Mouse (Mus musculus): ENCODE data around the gene Smcr8. TPM values are rescaled to one million over a fixed set of nuclear protein-coding genes. Genes with fewer than 3 reads are reported as not detected.

Gene Smcr8
- polyA plus RNA-seq, 1 experiment from 2014 or later = 19.9 TPM

GRCm38 (mm10) chr11:60777801-60778370 lies 562 bp downstream of the Smcr8 start:
- POLR2A ChIA-PET = interaction anchor here (0.7 to 1.3 kb wide), 3 partner anchors 19 to 71 kb away, joined by 3 read pairs; partner anchors contain the start of gene Shmt1

GRCm38 (mm10) chr11:60779673-60780189 lies 2.4 kb downstream of the Smcr8 start:
- ATAC-seq (no peak), DNase-seq (ENCODE audit: low read depth, low spot score) (no peak)
- CTCF ChIA-PET = no interaction called here
- POLR2A ChIA-PET = interaction anchor here (0.6 to 1.1 kb wide), 2 partner anchors 52 to 196 kb away, joined by 3 read pairs; partner anchors contain the start of gene Flii
- no peak for TF ChIP-seq CTCF (IDR thresholded peaks at IDR 0.05)
- in situ Hi-C loops (cut with MboI; ENCODE audit: low pct_unique_long_range_greater_than_20kb) = loop anchor here (5.0 kb wide), 1 partner anchor 82 kb away; the partner anchor contains the start of gene Llgl1
- no peaks in the 10 kb centered on the region for H3K27me3 ChIP-seq

More at GRCm38 (mm10) chr11:60777801-60778370, 562 bp downstream of the Smcr8 start:
- H3K27me3 ChIP-seq = no peaks in the 10 kb centered on the region
- no peak for DNase-seq (ENCODE audit: low read depth, low spot score)
- TF ChIP-seq CTCF (IDR thresholded peaks at IDR 0.05) = no peak
- CTCF ChIA-PET = no interaction called here
- in situ Hi-C loops (cut with MboI; ENCODE audit: low pct_unique_long_range_greater_than_20kb) = loop anchor here (5.0 kb wide), 1 partner anchor 81 kb away; the partner anchor contains the start of gene Llgl1
- ATAC-seq = no peak

GRCm38 (mm10) chr11:60784179-60784922 lies 7.0 kb downstream of the Smcr8 start:
- in situ Hi-C loops (cut with MboI; ENCODE audit: low pct_unique_long_range_greater_than_20kb) = no loop called here
- no peak for TF ChIP-seq CTCF (IDR thresholded peaks at IDR 0.05)
- ATAC-seq (no peak), DNase-seq (ENCODE audit: low read depth, low spot score) (no peak)
- ChIA-PET CTCF (no interaction called here), POLR2A (no interaction called here)
- no peaks in the 10 kb centered on the region for H3K27me3 ChIP-seq

- ChIA-PET CTCF (no interaction called here), POLR2A (interaction anchor here (1.2 to 1.4 kb wide), 2 partner anchors 12 to 13 kb away, joined by 3 read pairs; no protein-coding TSS in a partner anchor)
- no peak for TF ChIP-seq CTCF (IDR thresholded peaks at IDR 0.05)
- H3K27me3 ChIP-seq = no peaks in the 10 kb centered on the region
- DNase-seq (ENCODE audit: low read depth, low spot score) (no peak), ATAC-seq (no peak)
- in situ Hi-C loops (cut with MboI; ENCODE audit: low pct_unique_long_range_greater_than_20kb) = no loop called here
Measured at GRCm38 (mm10) chr11:60787595-60787994, 10.3 kb downstream of the Smcr8 start.

GRCm38 (mm10) chr11:60790472-60790871 lies 13.1 kb downstream of the Smcr8 start:
- DNase-seq (ENCODE audit: low read depth, low spot score) (no peak), ATAC-seq (no peak)
- in situ Hi-C loops (cut with MboI; ENCODE audit: low pct_unique_long_range_greater_than_20kb) = no loop called here
- no peak for TF ChIP-seq CTCF (IDR thresholded peaks at IDR 0.05)
- ChIA-PET POLR2A (interaction anchor here (0.6 kb wide), 1 partner anchor 402 kb away, joined by 4 read pairs; no protein-coding TSS in a partner anchor), CTCF (interaction anchor here (1.6 kb wide), 1 partner anchor 13 kb away, joined by 3 read pairs; no protein-coding TSS in a partner anchor)
- H3K27me3 ChIP-seq = no peaks in the 10 kb centered on the region

- ATAC-seq = no peak
- ChIA-PET POLR2A (interaction anchor here (1.3 kb wide), 1 partner anchor 10 kb away, joined by 3 read pairs; no protein-coding TSS in a partner anchor), CTCF (interaction anchor here (1.7 kb wide), 1 partner anchor 34 kb away, joined by 3 read pairs; the partner anchor contains the start of gene Dhrs7b)
- no peak for DNase-seq (ENCODE audit: low read depth, low spot score)
- no peak for TF ChIP-seq CTCF (IDR thresholded peaks at IDR 0.05)
- in situ Hi-C loops (cut with MboI; ENCODE audit: low pct_unique_long_range_greater_than_20kb) = no loop called here
- no peaks in the 10 kb centered on the region for H3K27me3 ChIP-seq
Measured at GRCm38 (mm10) chr11:60796342-60796741, 19.0 kb downstream of the Smcr8 start.

GRCm38 (mm10) chr11:60799977-60800376 lies 22.7 kb downstream of the Smcr8 start:
- POLR2A ChIA-PET = no interaction called here
- in situ Hi-C loops (cut with MboI; ENCODE audit: low pct_unique_long_range_greater_than_20kb) = no loop called here

GRCm38 (mm10) chr11:60800892-60801291 lies 23.6 kb downstream of the Smcr8 start:
- H3K27me3 ChIP-seq = no peaks in the 10 kb centered on the region
- TF ChIP-seq CTCF (IDR thresholded peaks at IDR 0.05) = no peak
- POLR2A ChIA-PET = no interaction called here
- DNase-seq (ENCODE audit: low read depth, low spot score) = no peak
- in situ Hi-C loops (cut with MboI; ENCODE audit: low pct_unique_long_range_greater_than_20kb) = no loop called here
- ATAC-seq = no peak
- CTCF ChIA-PET = interaction anchor here (1.0 kb wide), 1 partner anchor 10 kb away, joined by 3 read pairs; no protein-coding TSS in a partner anchor

More at GRCm38 (mm10) chr11:60799977-60800376, 22.7 kb downstream of the Smcr8 start:
- DNase-seq (ENCODE audit: low read depth, low spot score) (no peak), ATAC-seq (no peak)
- CTCF ChIA-PET = interaction anchor here (1.0 kb wide), 1 partner anchor 13 kb away, joined by 3 read pairs; no protein-coding TSS in a partner anchor
- peak; percentile 54 for TF ChIP-seq CTCF (IDR thresholded peaks at IDR 0.05)
- no peaks in the 10 kb centered on the region for H3K27me3 ChIP-seq

GRCm38 (mm10) chr11:60808286-60809070 lies 31.2 kb downstream of the Smcr8 start:
- ATAC-seq (no peak), DNase-seq (ENCODE audit: low read depth, low spot score) (no peak)
- POLR2A ChIA-PET = interaction anchor here (0.6 to 1.2 kb wide), 2 partner anchors 10 to 15 kb away, joined by 4 read pairs; no protein-coding TSS in a partner anchor
- no peak for TF ChIP-seq CTCF (IDR thresholded peaks at IDR 0.05)
- CTCF ChIA-PET = interaction anchor here (1.5 kb wide), 1 partner anchor 19 kb away, joined by 8 read pairs; no protein-coding TSS in a partner anchor
- H3K27me3 ChIP-seq = no peaks in the 10 kb centered on the region
- in situ Hi-C loops (cut with MboI; ENCODE audit: low pct_unique_long_range_greater_than_20kb) = no loop called here

- POLR2A ChIA-PET = no interaction called here
- no peak for DNase-seq (ENCODE audit: low read depth, low spot score)
Measured at GRCm38 (mm10) chr11:60809546-60809945, 32.2 kb downstream of the Smcr8 start.

More at GRCm38 (mm10) chr11:60809546-60809945, 32.2 kb downstream of the Smcr8 start:
- CTCF ChIA-PET = interaction anchor here (1.5 kb wide), 1 partner anchor 18 kb away, joined by 8 read pairs; no protein-coding TSS in a partner anchor
- in situ Hi-C loops (cut with MboI; ENCODE audit: low pct_unique_long_range_greater_than_20kb) = no loop called here
- ATAC-seq = no peak
- no peak for TF ChIP-seq CTCF (IDR thresholded peaks at IDR 0.05)
- H3K27me3 ChIP-seq = no peaks in the 10 kb centered on the region

Data from Patski (cell line).